ENCODE assay signal across 8 mouse cellular contexts in the genomic region with DNA sequence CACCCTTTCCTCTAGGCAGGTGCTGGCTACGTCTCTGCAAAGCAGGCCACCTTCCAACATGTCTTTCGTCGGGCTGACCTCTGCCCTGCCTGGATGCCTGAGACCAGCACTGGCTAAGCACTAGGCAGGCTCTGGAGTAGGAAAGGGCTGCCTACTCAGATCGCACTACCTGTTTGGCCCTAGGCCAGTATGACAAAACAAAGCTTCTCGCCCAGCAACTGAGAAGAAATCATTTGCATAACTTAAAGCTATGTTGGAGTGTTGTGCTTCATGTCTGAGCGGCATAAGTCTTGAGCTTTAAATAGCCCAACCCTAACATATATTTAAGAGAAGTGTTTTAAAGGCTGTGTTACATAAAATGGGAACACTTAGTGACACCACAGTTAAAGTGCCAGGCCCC.
DNase-seq lines count a peak whose midpoint lies in the region; ATAC-seq lines count a peak whose summit lies in the region.

No protein-coding gene starts in this region.

- ATAC-seq in midbrain, embryonic 15.5 days (replicated peaks): no peak
- no peak for ATAC-seq in midbrain, embryonic 13.5 days

- peak; percentile 18 to 25 for DNase-seq in cerebellum, postnatal 14 days
- no peak for DNase-seq in cerebellum, adult 9-11 months
- peak; percentile 4 for DNase-seq in urinary bladder, postnatal 25 days (ENCODE audit: low spot score)
- DNase-seq in urinary bladder, postnatal 4 days (ENCODE audit: low spot score in 2 of 2): no peak
- DNase-seq in lung, adult 18-20 months: peak; percentile 45 to 73
- no peak for DNase-seq in thymus, adult 18-20 months

- no peaks in the 10 kb centered on the region for H3K9me3 ChIP-seq in midbrain, embryonic 15.5 days
- no peaks in the 10 kb centered on the region for H3K9me3 ChIP-seq in midbrain, embryonic 13.5 days

- H3K9ac ChIP-seq in midbrain, embryonic 15.5 days: no peak overlapping the region
- no peak overlapping the region for H3K9ac ChIP-seq in midbrain, embryonic 13.5 days (replicated peaks)

- no peak overlapping the region for H3K4me3 ChIP-seq in midbrain, embryonic 15.5 days
- H3K4me3 ChIP-seq in midbrain, embryonic 13.5 days (replicated peaks): no peak overlapping the region

- no peak overlapping the region for H3K4me2 ChIP-seq in midbrain, embryonic 15.5 days
- no peak overlapping the region for H3K4me2 ChIP-seq in midbrain, embryonic 13.5 days (replicated peaks)

- no peaks in the 10 kb centered on the region for H3K36me3 ChIP-seq in midbrain, embryonic 15.5 days (replicated peaks)
- H3K36me3 ChIP-seq in midbrain, embryonic 13.5 days: no peaks in the 10 kb centered on the region

- 0 out of 2 replicates have a peak, but pooled peaks cover 6% of the 10 kb centered on the region for H3K4me1 ChIP-seq in midbrain, embryonic 15.5 days
- H3K4me1 ChIP-seq in midbrain, embryonic 13.5 days (replicated peaks): peaks cover 5% of the 10 kb centered on the region

- H3K27me3 ChIP-seq in midbrain, embryonic 15.5 days (replicated peaks): no peaks in the 10 kb centered on the region
- no peaks in the 10 kb centered on the region for H3K27me3 ChIP-seq in midbrain, embryonic 13.5 days

- 66% methylated on average over 6 of the region's 6 CpGs for WGBS in midbrain, embryonic 15.5 days
- 64% methylated on average over 6 of the region's 6 CpGs for WGBS in midbrain, embryonic 13.5 days

- H3K27ac ChIP-seq in midbrain, embryonic 15.5 days: no peak overlapping the region
- no peak overlapping the region for H3K27ac ChIP-seq in midbrain, embryonic 13.5 days

Comparison
In these comparisons a context has a peak if more than half of its experiments do, and no peak if none do; other contexts are left out.
1. DNase-seq: peak in cerebellum, postnatal 14 days (2 of 2), urinary bladder, postnatal 25 days (single experiment) and lung, adult 18-20 months (2 of 2); none in cerebellum, adult 9-11 months (single experiment), urinary bladder, postnatal 4 days (0 of 2) and thymus, adult 18-20 months (0 of 2).